Mouse (Mus musculus) CH12.LX (cell line): ENCODE results near the gene Rtbdn. TPM values are rescaled to one million over a fixed set of nuclear protein-coding genes. Genes with fewer than 3 reads are reported as not detected.

Experiments
- DNase-seq: peaks from one replicate; pipeline ENCODE4 v3.0.0-alpha.2; 2013; ENCODE audit errors: extremely low read depth
- H3K27ac ChIP-seq: 2 replicates; pipeline ENCODE4 v1.5.1; 2012; ENCODE audit warnings: low read depth, mild to moderate bottlenecking, control low read depth, moderate library complexity; ENCODE audit not compliant: insufficient read depth
- H3K27me3 ChIP-seq: replicated peaks from 2 replicates; pipeline ENCODE3; 2012; ENCODE audit warnings: inconsistent platforms
- H3K36me3 ChIP-seq, 2 experiments: replicated peaks in 1 of 2; 2 replicates each; pipeline versions ENCODE3 to v1.6.1; 2012; ENCODE audit warnings: inconsistent platforms in 1 of 2, low read length in 1 of 2, mild to moderate bottlenecking in 1 of 2, mixed read lengths in 1 of 2, moderate library complexity in 1 of 2; ENCODE audit not compliant: control insufficient read depth in 1 of 2, insufficient read depth in 1 of 2
- H3K4me1 ChIP-seq, 2 experiments: 2 replicates each; pipeline ENCODE4 v1.6.1; 2012; ENCODE audit warnings: inconsistent platforms in 1 of 2, moderate library complexity in 1 of 2; ENCODE audit not compliant: insufficient read depth in 2 of 2, control insufficient read depth in 1 of 2
- H3K4me2 ChIP-seq: 2 replicates; pipeline ENCODE4 v1.6.1; 2012; ENCODE audit warnings: low read depth, mild to moderate bottlenecking, control low read depth; ENCODE audit not compliant: poor library complexity, insufficient read depth, severe bottlenecking
- H3K4me3 ChIP-seq, 3 experiments: fragments of 150-350 bp in 1 of 3; sonication (generic) in 1 of 3; replicated peaks in 1 of 3; 2 replicates each; pipeline versions ENCODE3 to v1.5.1; 2011 to 2012; ENCODE audit warnings: low read depth in 2 of 3, low read length in 2 of 3, mild to moderate bottlenecking in 2 of 3, moderate library complexity in 2 of 3, control low read depth in 1 of 3, improper control_type of control experiment in 1 of 3, inconsistent platforms in 1 of 3, mixed read lengths in 1 of 3; ENCODE audit not compliant: poor library complexity in 1 of 3
- H3K79me2 ChIP-seq: replicated peaks from 2 replicates; pipeline ENCODE4 v1.6.1; 2012; ENCODE audit warnings: mild to moderate bottlenecking, moderate library complexity; ENCODE audit not compliant: control insufficient read depth, poor library complexity, insufficient read depth, severe bottlenecking; ENCODE audit errors: extremely low read depth
- H3K9ac ChIP-seq: 2 replicates; pipeline ENCODE4 v1.6.1; 2012; ENCODE audit warnings: low read depth, mild to moderate bottlenecking, control low read depth, moderate library complexity; ENCODE audit not compliant: insufficient read depth
- H3K9me3 ChIP-seq: replicated peaks from 2 replicates; pipeline ENCODE3; 2012; ENCODE audit warnings: low read length, inconsistent platforms, mixed read lengths
- CTCF ChIP-seq, 2 experiments: IDR thresholded peaks in 1 of 2; conservative IDR thresholded peaks in 1 of 2; 2 replicates each; pipeline ENCODE4 v1.5.1; 2011 to 2012; ENCODE audit warnings: low read depth in 2 of 2, low read length in 2 of 2, improper control_type of control experiment in 1 of 2, inconsistent platforms in 1 of 2, mild to moderate bottlenecking in 1 of 2, moderate library complexity in 1 of 2
- E2F4 ChIP-seq: IDR thresholded peaks from 2 replicates; pipeline ENCODE4 v1.6.1; 2011; ENCODE audit warnings: low read depth, low read length, improper control_type of control experiment; ENCODE audit not compliant: insufficient replicate concordance
- EP300 ChIP-seq: IDR thresholded peaks from 2 replicates; pipeline ENCODE4 v1.6.1; 2011; ENCODE audit warnings: low read length, improper control_type of control experiment
- GABPA ChIP-seq: IDR thresholded peaks from 2 replicates; pipeline ENCODE4 v1.6.1; 2012; ENCODE audit warnings: low read depth, low read length, improper control_type of control experiment, inconsistent platforms; ENCODE audit not compliant: insufficient replicate concordance
- JUN ChIP-seq: IDR thresholded peaks from 2 replicates; pipeline ENCODE4 v1.6.1; 2011; ENCODE audit warnings: low read depth, mild to moderate bottlenecking, low read length, improper control_type of control experiment, moderate library complexity; ENCODE audit not compliant: insufficient read depth
- JUND ChIP-seq: conservative IDR thresholded peaks from 2 replicates; pipeline ENCODE4 v1.6.1; 2011; ENCODE audit warnings: low read depth, low read length, improper control_type of control experiment
- KAT2A ChIP-seq: IDR thresholded peaks from 2 replicates; pipeline ENCODE4 v1.6.1; 2012; ENCODE audit warnings: low read length, improper control_type of control experiment, inconsistent platforms; ENCODE audit not compliant: insufficient replicate concordance
- MAZ ChIP-seq: IDR thresholded peaks from 2 replicates; pipeline ENCODE4 v1.6.1; 2012; ENCODE audit warnings: low read depth, mild to moderate bottlenecking, inconsistent platforms, low read length, improper control_type of control experiment, moderate library complexity
- MEF2A ChIP-seq: IDR thresholded peaks from 2 replicates; pipeline ENCODE4 v1.6.1; 2014; ENCODE audit warnings: low read depth, mild to moderate bottlenecking, inconsistent platforms, low read length, improper control_type of control experiment, borderline replicate concordance
- NRF1 ChIP-seq: IDR thresholded peaks from 2 replicates; pipeline ENCODE4 v1.6.1; 2014; ENCODE audit warnings: low read depth, mild to moderate bottlenecking, inconsistent platforms, low read length, improper control_type of control experiment, moderate library complexity
- PAX5 ChIP-seq: IDR thresholded peaks from 2 replicates; pipeline ENCODE4 v1.6.1; 2012; ENCODE audit warnings: low read length, inconsistent platforms, mixed read lengths
- POLR2A ChIP-seq: IDR thresholded peaks from 2 replicates; pipeline ENCODE4 v1.6.1; 2011; ENCODE audit warnings: low read depth, mild to moderate bottlenecking, improper control_type of control experiment, low read length
- POLR2AphosphoS2 ChIP-seq: IDR thresholded peaks from 2 replicates; pipeline ENCODE4 v1.6.1; 2011; ENCODE audit warnings: low read depth, low read length, improper control_type of control experiment
- RAD21 ChIP-seq: IDR thresholded peaks from 2 replicates; pipeline ENCODE4 v1.6.1; 2011; ENCODE audit warnings: low read depth, mild to moderate bottlenecking, low read length, improper control_type of control experiment, moderate library complexity
- RCOR1 ChIP-seq: conservative IDR thresholded peaks from 2 replicates; pipeline ENCODE4 v1.6.1; 2012; ENCODE audit warnings: low read depth, mild to moderate bottlenecking, inconsistent platforms, low read length, improper control_type of control experiment
- SIN3A ChIP-seq: IDR thresholded peaks from 2 replicates; pipeline ENCODE4 v1.6.1; 2012; ENCODE audit warnings: low read length, improper control_type of control experiment, inconsistent platforms
- SMC3 ChIP-seq: IDR thresholded peaks from 2 replicates; pipeline ENCODE4 v1.6.1; 2011; ENCODE audit warnings: low read depth, low read length, improper control_type of control experiment
- TCF12 ChIP-seq: IDR thresholded peaks from 2 replicates; pipeline ENCODE4 v1.6.1; 2014; ENCODE audit warnings: low read depth, mild to moderate bottlenecking, inconsistent platforms, low read length, improper control_type of control experiment
- UBTF ChIP-seq: IDR thresholded peaks from 2 replicates; pipeline ENCODE4 v1.6.1; 2012; ENCODE audit warnings: low read depth, mild to moderate bottlenecking, inconsistent platforms, low read length, improper control_type of control experiment, moderate library complexity
- USF1 ChIP-seq: IDR thresholded peaks from 2 replicates; pipeline ENCODE4 v1.6.1; 2014; ENCODE audit warnings: low read depth, mild to moderate bottlenecking, inconsistent platforms, low read length, improper control_type of control experiment
- ZC3H11A ChIP-seq: IDR thresholded peaks from 2 replicates; pipeline ENCODE4 v1.6.1; 2012; ENCODE audit warnings: low read depth, mild to moderate bottlenecking, inconsistent platforms, low read length, improper control_type of control experiment
- ZMIZ1 ChIP-seq: IDR thresholded peaks from 2 replicates; pipeline ENCODE4 v1.6.1; 2012; ENCODE audit warnings: low read depth, mild to moderate bottlenecking, inconsistent platforms, low read length, improper control_type of control experiment
- ZNF384 ChIP-seq: IDR thresholded peaks from 2 replicates; pipeline ENCODE4 v1.6.1; 2012; ENCODE audit warnings: low read depth, low read length, improper control_type of control experiment, inconsistent platforms
- dilution Hi-C: fragments of 300-500 bp; cut with MboI; formaldehyde crosslinking; loops from 2 replicates; pipeline ENCODE4 v1.14.3; 2020; ENCODE audit warnings: low sequenced_read_pairs; ENCODE audit not compliant: extremely low pct_unique_long_range_greater_than_20kb, extremely low pct_ligation_motif_present
- in situ Hi-C: fragments of 300-500 bp; cut with MboI; formaldehyde crosslinking; loops from 3 replicates; pipeline ENCODE4 v1.14.3; 2019; ENCODE audit warnings: low sequenced_read_pairs, low pct_ligation_motif_present, low pct_unique_long_range_greater_than_20kb, mixed read lengths
- polyA plus RNA-seq: library from polyadenylated mRNA; unstranded; fragments of >175 nt; gene quantifications from 2 replicates; pipeline ENCODE4 v1.2.1, GENCODE M21; 2012; ENCODE audit warnings: low read depth; ENCODE audit not compliant: insufficient read length
- total RNA-seq, 2 experiments: library from RNA; depleted of rRNA; stranded (reverse); fragments of 300-350 nt in 1 of 2; fragments of >200 nt in 1 of 2; gene quantifications; 2 replicates each; pipeline ENCODE4 v1.2.3; 2012 to 2014

Rtbdn gene
- total and polyA plus RNA-seq, 3 experiments: 0.21 to 1.8 TPM; not detected in 1

DNA sequence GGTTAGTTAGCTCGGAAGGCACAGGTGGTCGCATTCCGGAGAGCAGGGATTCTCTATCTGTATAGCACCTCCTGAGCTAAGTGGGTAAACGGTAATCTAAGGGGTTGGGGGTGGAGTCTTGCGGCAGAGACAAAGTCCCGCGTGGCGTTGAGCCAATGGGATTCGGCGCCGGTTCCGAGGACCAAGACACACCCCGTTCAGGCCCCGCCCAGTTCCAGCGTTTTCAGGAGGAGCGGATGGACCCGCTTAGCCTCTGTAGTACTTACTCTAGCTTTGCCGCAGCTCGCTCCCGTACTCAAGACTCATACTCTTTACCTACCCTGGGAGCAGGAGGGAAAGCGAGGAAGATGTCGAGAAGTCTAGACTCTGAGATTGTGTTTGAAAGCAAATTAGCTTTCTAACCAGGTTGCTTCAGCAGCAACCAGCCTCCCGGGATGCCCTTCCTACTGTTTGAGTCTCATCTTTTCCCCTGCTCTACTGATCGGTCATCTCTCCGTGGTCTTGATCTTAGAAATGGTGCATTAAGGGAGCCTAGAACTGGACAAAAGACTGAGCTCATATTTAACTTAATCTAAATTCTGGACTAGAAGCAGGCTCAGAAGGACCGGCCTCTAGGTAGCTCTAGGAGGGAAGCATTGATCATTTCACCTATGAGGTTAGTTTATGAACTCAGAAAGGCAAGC lies 2.2 kb upstream of the Rtbdn start:
- Histone ChIP-seq H3K4me2 (peak overlapping the region; percentile 92), H3K9ac (no peak overlapping the region), H3K27ac (no peak overlapping the region), H3K9me3 (peaks cover 2% of the 10 kb centered on the region), H3K27me3 (peaks cover 66% of the 10 kb centered on the region), H3K4me3 (no peak overlapping the region), H3K79me2 (no peaks in the 10 kb centered on the region), H3K36me3 (no peaks in the 10 kb centered on the region), H3K4me1 (peaks cover 0 to 7% of the 10 kb centered on the region in 2 experiments; a peak in 2 of 4 replicates)
- TF ChIP-seq TCF12 (no peak), ZC3H11A (no peak), RAD21 (no peak), SIN3A (0 out of 2 replicates have a peak, but pooled peaks have one; percentile 27)
- no peak for DNase-seq
- dilution Hi-C loops (no loop called here), in situ Hi-C loops (no loop called here)

DNA sequence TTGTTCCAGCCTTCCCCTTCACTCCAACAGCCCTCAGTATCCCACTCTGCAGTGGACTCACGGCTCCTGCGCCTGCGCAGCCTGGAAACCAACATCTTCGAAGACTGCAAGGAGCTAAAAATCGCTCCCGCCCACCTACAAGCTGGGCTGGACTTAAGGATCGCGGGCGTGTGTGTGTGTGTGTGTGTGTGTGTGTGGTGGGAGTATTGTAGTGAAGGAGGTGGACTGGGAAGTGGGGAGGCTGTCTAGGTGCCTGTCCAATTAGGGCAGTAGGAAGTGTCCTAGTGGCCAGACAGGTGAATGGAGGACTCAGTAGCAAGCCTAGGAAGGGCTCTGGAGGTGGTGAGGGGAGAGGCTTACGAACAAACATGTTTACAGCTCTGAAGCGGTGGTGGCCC lies 1.6 kb upstream of the Rtbdn start:
- H3K9me3 ChIP-seq: peaks cover 2% of the 10 kb centered on the region
- H3K27me3 ChIP-seq: peaks cover 69% of the 10 kb centered on the region
- in situ Hi-C loops (no loop called here), dilution Hi-C loops (no loop called here)
- H3K79me2 ChIP-seq: no peaks in the 10 kb centered on the region
- peak overlapping the region; percentile 92; the same call in 1 of the 2 replicates for H3K4me2 ChIP-seq
- TF ChIP-seq USF1 (no peak), NRF1 (peak; percentile 27; the same call in 1 of the 2 replicates)
- no peak for DNase-seq
- no peaks in the 10 kb centered on the region for H3K36me3 ChIP-seq
- no peak overlapping the region for H3K27ac ChIP-seq
- no peak overlapping the region for H3K4me3 ChIP-seq
- H3K4me1 ChIP-seq: peaks cover 0 to 7% of the 10 kb centered on the region in 2 experiments; a peak in 2 of 4 replicates
- no peak overlapping the region for H3K9ac ChIP-seq

DNA sequence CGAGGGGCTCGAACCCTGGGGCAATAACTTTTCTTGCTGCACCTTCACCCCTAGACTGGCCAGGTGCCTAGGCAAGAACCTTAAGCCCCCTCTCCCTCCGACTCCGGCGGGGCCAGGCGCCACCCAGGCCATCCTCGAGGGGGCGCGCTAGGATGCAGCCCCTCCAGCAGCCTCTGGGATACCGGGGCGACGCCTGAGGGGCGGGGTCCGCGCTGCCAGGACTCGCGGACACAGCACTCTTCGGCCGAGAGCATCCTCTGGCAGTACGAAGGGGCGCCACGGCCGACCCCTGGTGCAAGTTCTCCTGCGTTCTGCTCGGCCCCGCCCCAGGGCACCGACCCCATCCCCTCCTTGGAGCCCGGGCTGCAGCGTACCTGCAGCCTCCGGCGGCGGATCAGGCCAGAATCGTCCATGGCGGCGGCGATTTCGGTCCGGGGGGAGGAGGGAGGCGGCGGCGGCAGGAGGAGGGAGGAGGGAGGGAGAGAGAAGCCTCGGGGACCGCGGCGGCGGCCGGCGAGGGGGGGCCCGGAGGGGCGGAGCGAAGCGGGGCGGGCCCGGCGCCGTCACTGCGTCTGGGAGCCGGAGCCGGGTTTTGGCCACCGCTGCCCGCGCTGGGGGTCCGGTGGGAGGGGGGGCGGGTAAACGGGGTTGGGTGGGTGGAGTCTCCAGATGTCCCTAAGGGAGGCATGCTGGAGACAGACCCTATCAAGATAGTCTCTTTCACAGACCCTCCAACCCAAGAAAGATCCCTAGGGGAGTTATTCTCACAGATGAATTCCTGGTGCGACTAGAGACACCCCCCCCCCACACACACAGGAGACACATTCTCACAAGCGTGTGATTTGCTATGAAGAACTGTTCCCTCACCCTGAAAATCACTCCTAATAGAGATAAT lies 911 bp upstream of the Rtbdn start:
- peak overlapping the region; percentile 16 for H3K4me2 ChIP-seq
- DNase-seq: no peak
- no peaks in the 10 kb centered on the region for H3K36me3 ChIP-seq
- no peak overlapping the region for H3K4me3 ChIP-seq
- H3K9ac ChIP-seq: no peak overlapping the region
- H3K27ac ChIP-seq: no peak overlapping the region
- H3K27me3 ChIP-seq: peaks cover 69% of the 10 kb centered on the region
- in situ Hi-C loops: no loop called here
- no peaks in the 10 kb centered on the region for H3K79me2 ChIP-seq
- dilution Hi-C loops: no loop called here
- peaks cover 0 to 7% of the 10 kb centered on the region in 2 experiments; a peak in 2 of 4 replicates for H3K4me1 ChIP-seq
- H3K9me3 ChIP-seq: peaks cover 2% of the 10 kb centered on the region
- TF ChIP-seq SMC3: no peak
- no peak for TF ChIP-seq POLR2AphosphoS2
- no peak for TF ChIP-seq E2F4
- no peak for TF ChIP-seq UBTF
- TF ChIP-seq MEF2A: no peak
- TF ChIP-seq ZMIZ1: no peak
- TF ChIP-seq ZNF384: no peak
- no peak for TF ChIP-seq POLR2A
- TF ChIP-seq JUND: no peak
- TF ChIP-seq MAZ: no peak
- no peak for TF ChIP-seq RCOR1
- TF ChIP-seq GABPA: no peak
- TF ChIP-seq SIN3A: no peak
- no peak for TF ChIP-seq KAT2A
- no peak for TF ChIP-seq EP300
- TF ChIP-seq JUN: no peak
- no peak for TF ChIP-seq ZC3H11A
- no peak for TF ChIP-seq CTCF (conservative IDR thresholded peaks at IDR 0.05 in 1 of 2, IDR thresholded peaks at IDR 0.05 in 1 of 2; ENCODE audit: low read depth in 2 of 2, low read length in 2 of 2)
- TF ChIP-seq PAX5: no peak
